Mouse (Mus musculus) stomach, embryonic 15.5 days (tissue): ENCODE measurements around the gene Zmiz1. TPM values are rescaled to one million over a fixed set of nuclear protein-coding genes. Genes with fewer than 3 reads are reported as not detected.

ENCODE experiments used
- microRNA-seq: library from miRNA; unstranded; fragments of <30 nt; microRNA quantifications from one replicate; pipeline ENCODE4, GENCODE M21; 2016
- polyA plus RNA-seq: library from polyadenylated mRNA; unstranded; fragments of >200 nt; fragmentation: Nextera tagmentation; extraction: Ambion mirVana; gene quantifications from 2 replicates; pipeline ENCODE4 v1.2.1, GENCODE M21; 2015

Zmiz1 gene
- polyA plus RNA-seq, 1 experiment from 2014 or later, result 29.0 TPM

Small RNA genes lying within 50 kb of the gene (microRNA-seq; reads per million reads assigned to microRNA genes)
- 1.7 reads per million for gene Mir3075

Other genes starting within 250 kb of the Zmiz1 start
- 47.7 and 48.5 TPM in 2 replicates for gene Ppif, start 235.0 kb downstream of the Zmiz1 start, polyA plus RNA-seq